In the genomic region with DNA sequence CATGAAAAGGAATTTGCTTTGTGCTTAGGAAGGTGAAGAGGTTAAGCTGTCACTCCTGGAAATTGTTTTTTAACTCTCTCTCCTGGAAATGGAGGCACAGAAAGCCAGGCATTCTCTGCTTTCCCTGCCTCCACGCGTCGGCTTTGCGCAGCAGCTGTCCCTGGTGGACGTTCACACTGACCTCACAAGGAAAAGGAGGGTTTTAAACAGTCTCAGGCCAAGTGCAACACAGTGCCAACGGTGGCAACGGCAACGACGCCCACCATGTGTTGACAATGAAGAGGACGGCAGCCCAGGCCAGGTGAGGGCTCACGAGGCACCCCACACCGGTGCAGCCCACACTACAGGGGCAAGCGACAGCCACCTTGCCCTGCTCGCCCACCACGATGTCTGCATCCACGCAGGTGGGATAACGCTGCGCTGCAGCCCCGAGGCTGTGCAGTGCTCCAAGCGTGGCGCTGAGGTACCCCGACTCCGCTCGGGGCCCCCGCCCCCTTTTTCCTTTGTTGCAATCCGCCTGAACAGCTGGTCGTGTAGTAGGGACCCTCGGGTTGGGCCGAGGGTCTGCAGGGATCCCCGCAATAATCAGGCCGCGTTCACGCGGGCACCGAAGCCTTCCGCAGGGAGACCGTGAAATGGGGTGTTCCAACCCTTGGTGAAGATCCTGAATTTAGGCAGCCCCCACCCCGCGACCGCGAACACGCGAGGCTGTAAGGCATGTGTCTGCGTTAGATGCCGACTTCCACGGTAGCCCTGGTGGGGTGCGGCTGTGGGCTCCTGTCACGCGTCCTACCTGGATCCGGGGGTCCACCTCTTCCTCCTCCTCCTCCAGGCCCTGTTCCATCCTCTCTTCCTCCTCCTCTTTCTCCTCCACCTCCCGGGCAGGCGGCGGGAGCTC, we compare ENCODE assay signal across 8 mouse cellular contexts. TPM values are rescaled to one million over a fixed set of nuclear protein-coding genes. Genes with fewer than 3 reads are reported as not detected.
DNase-seq lines count a peak whose midpoint lies in the region; ATAC-seq and TF ChIP-seq lines count a peak whose summit lies in the region.

No protein-coding gene starts in this region.

- no peaks in the 10 kb centered on the region for H3K27me3 ChIP-seq in midbrain, postnatal 0 days (ENCODE audit: insufficient read depth, low read length)

- H3K4me1 ChIP-seq in midbrain, postnatal 0 days (ENCODE audit: insufficient read depth, low read length): peaks cover 12% of the 10 kb centered on the region

- ATAC-seq in midbrain, postnatal 0 days (ENCODE audit: low FRiP score): peak; percentile 75

- TF ChIP-seq CTCF in gastrocnemius, adult 2 months (IDR thresholded peaks at IDR 0.05): peak; percentile 29; the same call in 1 of the 2 replicates
- TF ChIP-seq CTCF in midbrain, postnatal 0 days (IDR thresholded peaks at IDR 0.05): peak; percentile 52

- H3K4me3 ChIP-seq in gastrocnemius, adult 2 months: peak overlapping the region; percentile 86
- peak overlapping the region; percentile 86 for H3K4me3 ChIP-seq in midbrain, postnatal 0 days (ENCODE audit: low read depth, low read length)

- intact Hi-C loops in gastrocnemius, adult 2 months (cut with DNase I): no loop called here
- intact Hi-C loops in heart, postnatal 14 days (cut with DNase I): no loop called here
- intact Hi-C loops in left cerebral cortex, postnatal 14 days (cut with DNase I): no loop called here

- peak overlapping the region; percentile 78 for H3K4me2 ChIP-seq in midbrain, postnatal 0 days (ENCODE audit: low read depth, low read length, poor library complexity, severe bottlenecking)

- peak overlapping the region; percentile 96 for H3K27ac ChIP-seq in gastrocnemius, adult 2 months
- peak overlapping the region; percentile 95 for H3K27ac ChIP-seq in midbrain, postnatal 0 days (ENCODE audit: low read depth, low read length)

- WGBS in midbrain, postnatal 0 days: under 1% methylated on average over 47 of the region's 53 CpGs

- peak; percentile 60 for DNase-seq in gastrocnemius, adult 2 months
- no peak for DNase-seq in gastrocnemius, adult 18-20 months (ENCODE audit: low spot score)
- peak; percentile 5 for DNase-seq in ES-CJ7 (ENCODE audit: low read depth, low spot score)
- peak; percentile 62 for DNase-seq in embryo, embryonic 10.5 days (ENCODE audit: low spot score)
- DNase-seq in heart, postnatal 14 days: peak; percentile 29 to 41
- peak; percentile 33 to 45 for DNase-seq in left cerebral cortex, postnatal 14 days (ENCODE audit: low spot score in 2 of 2)
- DNase-seq in midbrain, postnatal 0 days (ENCODE audit: low spot score): peak; percentile 66
- DNase-seq in thymus, postnatal 14 days: peak; percentile 67

- H3K9ac ChIP-seq in midbrain, postnatal 0 days (replicated peaks; ENCODE audit: low read length, poor library complexity, severe bottlenecking): peak overlapping the region; percentile 97

- no peaks in the 10 kb centered on the region for H3K36me3 ChIP-seq in midbrain, postnatal 0 days (ENCODE audit: insufficient read depth, low read length)

- H3K9me3 ChIP-seq in midbrain, postnatal 0 days (ENCODE audit: low read length): no peaks in the 10 kb centered on the region

RNA-seq across cellular contexts. Expression of a gene that starts 0.6 kb away (rescaled TPM):
- total RNA-seq in gastrocnemius, adult 2 months (2021): 10 to 100 TPM; 55.1 to 58.5 TPM
- total RNA-seq in gastrocnemius, adult 18-20 months (2021): 10 to 100 TPM; 53.6 to 65.7 TPM
- total RNA-seq in heart, postnatal 14 days (2021): 10 to 100 TPM; 44.4 to 47.3 TPM
- 10 to 100 TPM; 73.5 to 73.9 TPM for total RNA-seq in left cerebral cortex, postnatal 14 days (2021)
- total RNA-seq in midbrain, postnatal 0 days (2014; rRNA removed): 61.7 and 76.5 TPM in 2 replicates
- 141 and 165 TPM in 2 replicates for polyA plus RNA-seq in midbrain, postnatal 0 days (2015; fragmentation: Nextera tagmentation; extraction: Ambion mirVana)

RNA-seq across cellular contexts. Expression of a gene that starts 58.9 kb away (rescaled TPM):
- 10 to 100 TPM in 1 of 2 experiments, 1 to 10 TPM in 1; 7.1 to 11.5 TPM for total RNA-seq in gastrocnemius, adult 2 months (2021)
- 10 to 100 TPM; 10.3 to 13.1 TPM for total RNA-seq in gastrocnemius, adult 18-20 months (2021)
- 10 to 100 TPM; 12.2 to 12.6 TPM for total RNA-seq in heart, postnatal 14 days (2021)
- 10 to 100 TPM; 15.8 to 16.6 TPM for total RNA-seq in left cerebral cortex, postnatal 14 days (2021)
- 7.9 and 22.4 TPM in 2 replicates for total RNA-seq in midbrain, postnatal 0 days (2014; rRNA removed)
- 3.8 and 4.0 TPM in 2 replicates for polyA plus RNA-seq in midbrain, postnatal 0 days (2015; fragmentation: Nextera tagmentation; extraction: Ambion mirVana)

RNA-seq across cellular contexts. Expression of a gene that starts 59.6 kb away (rescaled TPM):
- total RNA-seq in gastrocnemius, adult 2 months (2021): 1 to 10 TPM; 9.5 to 9.8 TPM
- total RNA-seq in gastrocnemius, adult 18-20 months (2021): 1 to 10 TPM; 7.3 to 8.2 TPM
- 10 to 100 TPM; 11.6 to 12.3 TPM for total RNA-seq in heart, postnatal 14 days (2021)
- 10 to 100 TPM; 24.9 to 29.4 TPM for total RNA-seq in left cerebral cortex, postnatal 14 days (2021)
- 19.7 and 20.1 TPM in 2 replicates for total RNA-seq in midbrain, postnatal 0 days (2014; rRNA removed)
- 32.5 and 35.3 TPM in 2 replicates for polyA plus RNA-seq in midbrain, postnatal 0 days (2015; fragmentation: Nextera tagmentation; extraction: Ambion mirVana)
